Mouse (Mus musculus): Measurements from ENCODE around the gene Cfap54. TPM values are rescaled to one million over a fixed set of nuclear protein-coding genes. Genes with fewer than 3 reads are reported as not detected.

Cfap54 gene
- polyA plus RNA-seq, 1 experiment from 2014 or later: 0.11 TPM

DNA sequence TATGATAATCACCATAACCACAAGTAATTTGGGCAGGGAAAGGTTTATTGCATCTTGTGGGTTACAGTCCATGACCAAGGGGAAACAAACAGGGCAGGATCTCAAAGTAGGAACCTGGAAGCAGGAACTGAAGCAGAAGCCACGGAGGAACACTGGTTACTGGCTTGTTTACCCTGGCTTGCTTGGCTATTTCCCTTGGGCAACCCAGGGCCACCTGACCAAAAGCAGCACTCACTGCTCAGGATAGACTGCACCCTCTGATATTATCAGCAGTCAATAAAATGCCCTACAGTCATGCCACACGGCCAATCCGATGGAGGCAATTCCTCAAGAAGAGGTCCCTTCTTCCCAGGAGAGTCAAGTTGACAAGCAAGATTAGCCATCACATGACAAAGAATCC is 1.9 kb downstream of the Cfap54 start:
- ATAC-seq (no peak), DNase-seq (no peak)
- Histone ChIP-seq H3K4me1 (ENCODE audit: insufficient read depth) (peaks cover 17% of the 10 kb centered on the region), H3K27ac (ENCODE audit: low read depth) (no peak overlapping the region), H3K9me3 (ENCODE audit: low read length) (no peaks in the 10 kb centered on the region), H3K4me2 (ENCODE audit: low read depth, low read length) (no peak overlapping the region), H3K36me3 (replicated peaks; ENCODE audit: insufficient read depth, low read length) (no peaks in the 10 kb centered on the region), H3K9ac (replicated peaks) (no peak overlapping the region), H3K4me3 (ENCODE audit: low read depth, low read length) (no peak overlapping the region), H3K27me3 (ENCODE audit: insufficient read depth, low read length) (no peaks in the 10 kb centered on the region)
- WGBS (ENCODE audit: insufficient replicate concordance): 69% methylated on average over 3 of the region's 3 CpGs
- TF ChIP-seq EP300 (IDR thresholded peaks at IDR 0.05; ENCODE audit: low read depth): no peak

DNA sequence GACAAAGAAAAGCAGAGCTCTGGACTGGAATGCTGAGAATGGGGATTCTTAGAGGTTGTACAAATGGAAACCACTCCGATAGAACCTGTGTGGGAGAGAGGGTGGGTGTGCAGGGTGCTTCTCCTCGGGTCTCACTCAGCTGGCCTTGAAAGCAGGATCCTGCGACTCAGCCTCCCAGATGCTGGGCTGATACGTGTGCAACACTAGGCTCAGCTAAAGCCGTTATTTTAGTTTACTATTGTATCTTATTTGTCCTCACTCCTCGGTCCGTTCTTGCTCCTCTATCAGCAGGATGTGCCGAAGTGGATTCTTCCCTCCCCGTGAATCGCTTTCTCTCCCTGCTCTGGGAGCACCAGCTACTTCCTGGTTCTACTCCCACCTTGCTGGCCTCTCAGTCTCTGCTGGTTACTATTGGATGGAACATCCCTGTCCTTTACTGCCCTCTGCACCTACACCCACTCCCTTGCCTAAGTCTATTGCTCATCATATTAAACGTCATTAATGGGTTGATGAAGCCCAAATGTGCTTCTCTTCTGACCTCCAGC is 3.4 kb downstream of the Cfap54 start:
- no peak overlapping the region for H3K9ac ChIP-seq (replicated peaks)
- 75% methylated on average over 11 of the region's 11 CpGs for WGBS (ENCODE audit: insufficient replicate concordance)
- ATAC-seq (no peak), DNase-seq (no peak)
- no peaks in the 10 kb centered on the region for H3K36me3 ChIP-seq (replicated peaks; ENCODE audit: insufficient read depth, low read length)
- no peaks in the 10 kb centered on the region for H3K9me3 ChIP-seq (ENCODE audit: low read length)
- no peaks in the 10 kb centered on the region for H3K27me3 ChIP-seq (ENCODE audit: insufficient read depth, low read length)
- H3K4me1 ChIP-seq (ENCODE audit: insufficient read depth): peaks cover 15% of the 10 kb centered on the region
- no peak overlapping the region for H3K4me3 ChIP-seq (ENCODE audit: low read depth, low read length)
- TF ChIP-seq EP300 (IDR thresholded peaks at IDR 0.05; ENCODE audit: low read depth) (no peak), CTCF (IDR thresholded peaks at IDR 0.05; ENCODE audit: low read depth) (no peak)
- no peak overlapping the region for H3K27ac ChIP-seq (ENCODE audit: low read depth)
- no peak overlapping the region for H3K4me2 ChIP-seq (ENCODE audit: low read depth, low read length)

DNA sequence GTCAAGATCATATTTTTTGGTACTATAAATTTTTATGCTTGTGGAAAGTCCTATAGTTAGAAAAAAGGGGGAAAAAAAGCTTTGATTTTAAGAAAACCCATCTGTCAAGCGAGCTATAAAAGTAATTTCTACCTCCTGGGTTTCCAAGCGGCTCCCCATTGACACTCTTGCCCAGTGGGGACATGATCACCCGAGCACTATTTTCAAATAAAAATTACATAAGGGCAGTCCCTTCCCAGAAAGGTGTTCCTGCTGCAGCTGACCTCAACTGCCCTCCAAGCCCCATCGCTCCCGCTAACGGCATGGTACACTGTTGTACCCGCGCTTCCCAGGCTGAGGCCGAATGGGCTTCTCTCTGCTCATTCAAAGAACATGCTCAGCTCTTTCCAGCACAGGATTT is 5.0 kb downstream of the Cfap54 start:
- TF ChIP-seq CTCF (IDR thresholded peaks at IDR 0.05; ENCODE audit: low read depth) (no peak), EP300 (IDR thresholded peaks at IDR 0.05; ENCODE audit: low read depth) (no peak)
- no peak overlapping the region for H3K4me2 ChIP-seq (ENCODE audit: low read depth, low read length)
- ATAC-seq: no peak
- H3K4me3 ChIP-seq (ENCODE audit: low read depth, low read length): no peak overlapping the region
- no peaks in the 10 kb centered on the region for H3K27me3 ChIP-seq (ENCODE audit: insufficient read depth, low read length)
- no peak overlapping the region for H3K9ac ChIP-seq (replicated peaks)
- H3K4me1 ChIP-seq (ENCODE audit: insufficient read depth): peaks cover 14% of the 10 kb centered on the region
- no peaks in the 10 kb centered on the region for H3K36me3 ChIP-seq (replicated peaks; ENCODE audit: insufficient read depth, low read length)
- no peak overlapping the region for H3K27ac ChIP-seq (ENCODE audit: low read depth)
- no peaks in the 10 kb centered on the region for H3K9me3 ChIP-seq (ENCODE audit: low read length)
- WGBS (ENCODE audit: insufficient replicate concordance): 90% methylated on average over 9 of the region's 9 CpGs
- DNase-seq: no peak

DNA sequence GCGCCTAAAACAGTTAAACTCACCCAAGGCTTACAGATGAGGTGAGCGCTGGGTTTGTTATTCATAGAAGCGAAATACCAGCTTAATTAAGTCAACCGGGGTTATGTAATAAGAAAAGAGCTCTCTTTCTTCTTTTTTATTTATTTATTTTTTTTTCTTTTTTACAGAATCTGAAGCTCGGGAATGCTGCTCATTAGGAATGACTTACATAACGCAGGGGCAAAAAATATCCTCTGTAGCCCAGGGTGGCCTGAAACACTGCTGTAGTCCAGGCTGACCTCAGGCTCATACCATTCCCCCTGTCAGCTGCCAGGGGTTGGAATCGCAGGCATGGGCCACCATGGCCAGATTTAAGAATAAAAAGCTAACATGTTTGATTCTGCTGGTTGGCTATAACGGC is 5.6 kb downstream of the Cfap54 start:
- H3K9me3 ChIP-seq (ENCODE audit: low read length): no peaks in the 10 kb centered on the region
- 75% methylated on average over 8 of the region's 8 CpGs for WGBS (ENCODE audit: insufficient replicate concordance)
- no peak overlapping the region for H3K9ac ChIP-seq (replicated peaks)

DNA sequence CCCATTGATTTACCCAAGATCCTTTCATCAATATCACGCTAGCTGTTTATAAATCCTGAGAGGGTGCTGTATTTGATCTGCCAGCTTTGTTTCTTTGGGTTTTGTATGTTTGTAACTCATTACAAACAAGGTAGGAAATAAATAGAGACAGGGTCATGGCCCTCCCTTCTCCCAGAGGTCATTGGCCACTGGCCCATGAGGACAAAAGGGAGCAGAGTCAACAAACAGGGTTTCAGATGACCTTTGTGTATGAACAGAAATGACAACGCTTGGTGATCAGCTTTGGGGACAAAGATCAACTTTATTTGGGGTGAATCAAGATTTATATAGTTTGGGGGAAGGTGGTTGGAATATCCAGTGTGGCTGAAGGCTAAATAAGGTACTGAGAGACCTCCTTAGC is 8.6 kb downstream of the Cfap54 start:
- 65% methylated on average over 2 of the region's 2 CpGs for WGBS (ENCODE audit: insufficient replicate concordance)
- H3K36me3 ChIP-seq (replicated peaks; ENCODE audit: insufficient read depth, low read length): no peaks in the 10 kb centered on the region
- peak; percentile 80 for ATAC-seq
- no peak for TF ChIP-seq CTCF (IDR thresholded peaks at IDR 0.05; ENCODE audit: low read depth)
- peaks cover 31% of the 10 kb centered on the region for H3K4me1 ChIP-seq (ENCODE audit: insufficient read depth)
- no peaks in the 10 kb centered on the region for H3K9me3 ChIP-seq (ENCODE audit: low read length)
- no peak overlapping the region; the same call in 1 of the 2 replicates for H3K4me2 ChIP-seq (ENCODE audit: low read depth, low read length)
- DNase-seq: peak; percentile 52
- no peak overlapping the region for H3K9ac ChIP-seq (replicated peaks)
- H3K27ac ChIP-seq (ENCODE audit: low read depth): peak overlapping the region; percentile 80
- H3K27me3 ChIP-seq (ENCODE audit: insufficient read depth, low read length): no peaks in the 10 kb centered on the region
- no peak overlapping the region for H3K4me3 ChIP-seq (ENCODE audit: low read depth, low read length)

More for the DNA sequence above, 5.6 kb downstream of the Cfap54 start:
- H3K27ac ChIP-seq (ENCODE audit: low read depth): no peak overlapping the region
- peaks cover 14% of the 10 kb centered on the region for H3K4me1 ChIP-seq (ENCODE audit: insufficient read depth)
- ATAC-seq: no peak
- no peaks in the 10 kb centered on the region for H3K36me3 ChIP-seq (replicated peaks; ENCODE audit: insufficient read depth, low read length)
- no peak overlapping the region for H3K4me2 ChIP-seq (ENCODE audit: low read depth, low read length)
- TF ChIP-seq CTCF (IDR thresholded peaks at IDR 0.05; ENCODE audit: low read depth) (no peak), EP300 (IDR thresholded peaks at IDR 0.05; ENCODE audit: low read depth) (no peak)
- DNase-seq: no peak
- no peak overlapping the region for H3K4me3 ChIP-seq (ENCODE audit: low read depth, low read length)
- no peaks in the 10 kb centered on the region for H3K27me3 ChIP-seq (ENCODE audit: insufficient read depth, low read length)

DNA sequence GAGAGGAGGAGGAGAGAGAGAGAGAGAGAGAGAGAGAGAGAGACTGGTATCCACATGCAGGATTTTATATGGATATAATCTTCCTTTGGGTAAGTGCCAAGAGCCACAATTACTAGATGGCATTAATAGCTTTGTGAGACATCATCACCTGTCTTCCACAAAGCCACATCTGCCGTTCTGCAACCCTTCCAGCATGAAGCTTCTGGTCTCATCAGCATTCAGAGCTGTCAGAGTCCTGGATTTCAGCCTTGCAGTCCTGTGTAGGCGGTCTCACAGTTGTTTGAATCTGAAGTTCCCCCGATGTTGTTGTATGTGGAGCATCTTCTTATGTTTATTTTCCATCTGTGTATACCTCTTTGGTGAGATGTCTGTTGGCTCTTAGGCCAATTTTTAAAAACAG is 9.7 kb downstream of the Cfap54 start:
- ATAC-seq: no peak
- H3K4me1 ChIP-seq (ENCODE audit: insufficient read depth): peaks cover 31% of the 10 kb centered on the region

More for the DNA sequence above, 9.7 kb downstream of the Cfap54 start:
- DNase-seq: no peak
- H3K27me3 ChIP-seq (ENCODE audit: insufficient read depth, low read length): no peaks in the 10 kb centered on the region
- no peak overlapping the region for H3K9ac ChIP-seq (replicated peaks)
- 70% methylated on average over 3 of the region's 3 CpGs for WGBS (ENCODE audit: insufficient replicate concordance)
- TF ChIP-seq CTCF (IDR thresholded peaks at IDR 0.05; ENCODE audit: low read depth): no peak
- TF ChIP-seq EP300 (IDR thresholded peaks at IDR 0.05; ENCODE audit: low read depth): no peak
- no peaks in the 10 kb centered on the region for H3K36me3 ChIP-seq (replicated peaks; ENCODE audit: insufficient read depth, low read length)
- H3K4me2 ChIP-seq (ENCODE audit: low read depth, low read length): no peak overlapping the region
- H3K4me3 ChIP-seq (ENCODE audit: low read depth, low read length): no peak overlapping the region
- H3K27ac ChIP-seq (ENCODE audit: low read depth): peak overlapping the region; percentile 58; the same call in 1 of the 2 replicates
- H3K9me3 ChIP-seq (ENCODE audit: low read length): no peaks in the 10 kb centered on the region

Measured in liver, postnatal 0 days (tissue).